16 mouse cellular contexts compared by ENCODE assay signal in genomic region chr7:38161438-38161837, GRCm38 (mm10). TPM values are rescaled to one million over a fixed set of nuclear protein-coding genes. Genes with fewer than 3 reads are reported as not detected.
DNase-seq lines count a peak whose midpoint lies in the region; ATAC-seq and TF ChIP-seq lines count a peak whose summit lies in the region.
"Had no signal": no experiment of that assay in that cellular context is flagged by ENCODE, and none has a peak within 500 bp of the region (broad histone marks: within the 10 kb centered on the region; RNA-seq: fewer than 3 reads in every experiment).

No protein-coding gene starts in this region.

- no peak overlapping the region for H3K4me2 ChIP-seq in liver, postnatal 0 days (ENCODE audit: low read depth, low read length)
- no peak overlapping the region for H3K4me2 ChIP-seq in liver, embryonic 11.5 days
- no peak overlapping the region for H3K4me2 ChIP-seq in CH12.LX (ENCODE audit: insufficient read depth, low read depth, poor library complexity, severe bottlenecking)
- no peak overlapping the region for H3K4me2 ChIP-seq in midbrain, embryonic 11.5 days
- H3K4me2 ChIP-seq: embryonic facial prominence, embryonic 13.5 days; forebrain, embryonic 15.5 days; kidney, embryonic 15.5 days; limb, embryonic 13.5 days had no signal

- H3K4me3 ChIP-seq in liver, postnatal 0 days (ENCODE audit: low read depth, low read length): no peak overlapping the region
- no peak overlapping the region for H3K4me3 ChIP-seq in liver, embryonic 11.5 days (ENCODE audit: low read depth, low read length)
- no peak overlapping the region for H3K4me3 ChIP-seq in CH12.LX (replicated peaks in 1 of 3; ENCODE audit: low read depth in 2 of 3, low read length in 2 of 3, poor library complexity in 1 of 3)
- no peak overlapping the region for H3K4me3 ChIP-seq in midbrain, embryonic 11.5 days (ENCODE audit: low read depth, low read length)
- H3K4me3 ChIP-seq: embryonic facial prominence, embryonic 13.5 days; forebrain, embryonic 15.5 days; kidney, embryonic 15.5 days; limb, embryonic 13.5 days had no signal

- no peaks in the 10 kb centered on the region for H3K36me3 ChIP-seq in liver, postnatal 0 days (replicated peaks; ENCODE audit: insufficient read depth, low read length)
- H3K36me3 ChIP-seq in liver, embryonic 11.5 days (ENCODE audit: control insufficient read depth, insufficient read depth, low read length): no peaks in the 10 kb centered on the region
- H3K36me3 ChIP-seq in CH12.LX (replicated peaks in 1 of 2; ENCODE audit: control insufficient read depth in 1 of 2, insufficient read depth in 1 of 2, low read length in 1 of 2): no peaks in the 10 kb centered on the region
- no peaks in the 10 kb centered on the region for H3K36me3 ChIP-seq in midbrain, embryonic 11.5 days (ENCODE audit: control insufficient read depth, insufficient read depth, low read length)
- H3K36me3 ChIP-seq: embryonic facial prominence, embryonic 13.5 days; forebrain, embryonic 15.5 days; kidney, embryonic 15.5 days; limb, embryonic 13.5 days had no signal

- dilution Hi-C loops in CH12.LX (cut with MboI; ENCODE audit: extremely low pct_ligation_motif_present, extremely low pct_unique_long_range_greater_than_20kb, low sequenced_read_pairs): no loop called here

- H3K9me3 ChIP-seq in liver, postnatal 0 days (ENCODE audit: low read length): no peaks in the 10 kb centered on the region
- no peaks in the 10 kb centered on the region for H3K9me3 ChIP-seq in liver, embryonic 11.5 days (ENCODE audit: control insufficient read depth, low read length)
- H3K9me3 ChIP-seq in CH12.LX (replicated peaks; ENCODE audit: low read length): no peaks in the 10 kb centered on the region
- H3K9me3 ChIP-seq in midbrain, embryonic 11.5 days (ENCODE audit: control insufficient read depth, low read length): no peaks in the 10 kb centered on the region; the same call in 1 of the 2 replicates
- H3K9me3 ChIP-seq: embryonic facial prominence, embryonic 13.5 days; forebrain, embryonic 15.5 days; kidney, embryonic 15.5 days; limb, embryonic 13.5 days had no signal

- peak; percentile 56 for TF ChIP-seq CTCF in liver, postnatal 0 days (IDR thresholded peaks at IDR 0.05; ENCODE audit: low read depth)
- TF ChIP-seq CTCF in CH12.LX (conservative IDR thresholded peaks at IDR 0.05 in 1 of 2, IDR thresholded peaks at IDR 0.05 in 1 of 2; ENCODE audit: low read depth in 2 of 2, low read length in 2 of 2): peak; percentile 42 to 46

- in situ Hi-C loops in CH12.LX (cut with MboI; ENCODE audit: low pct_ligation_motif_present, low pct_unique_long_range_greater_than_20kb, low sequenced_read_pairs): no loop called here

- no peaks in the 10 kb centered on the region for H3K79me2 ChIP-seq in CH12.LX (replicated peaks; ENCODE audit: control insufficient read depth, extremely low read depth, insufficient read depth, poor library complexity, severe bottlenecking)

- peak; percentile 28 for DNase-seq in embryo, embryonic 10.5 days (ENCODE audit: low spot score)
- DNase-seq in embryo, embryonic 11 days: no peak
- DNase-seq in liver, postnatal 0 days: no peak
- DNase-seq in liver, embryonic 11.5 days (ENCODE audit: low spot score): no peak
- DNase-seq in CH12.LX (ENCODE audit: extremely low read depth): peak; percentile 43
- no peak for DNase-seq in midbrain, embryonic 11.5 days (ENCODE audit: low spot score, missing footprints)
- DNase-seq: cerebellum, adult 9-10 months; heart, adult 18-20 months; layer of hippocampus, postnatal 36 days; lung, postnatal 14 days had no signal

- no peaks in the 10 kb centered on the region for H3K27me3 ChIP-seq in liver, postnatal 0 days (ENCODE audit: insufficient read depth, low read length)
- H3K27me3 ChIP-seq in liver, embryonic 11.5 days (replicated peaks; ENCODE audit: control insufficient read depth, insufficient read depth, low read length): no peaks in the 10 kb centered on the region
- no peaks in the 10 kb centered on the region for H3K27me3 ChIP-seq in CH12.LX (replicated peaks)
- H3K27me3 ChIP-seq in midbrain, embryonic 11.5 days (ENCODE audit: control insufficient read depth, insufficient read depth, low read length): no peaks in the 10 kb centered on the region
- H3K27me3 ChIP-seq: embryonic facial prominence, embryonic 13.5 days; forebrain, embryonic 15.5 days; kidney, embryonic 15.5 days; limb, embryonic 13.5 days had no signal

- TF ChIP-seq EP300 in liver, postnatal 0 days (IDR thresholded peaks at IDR 0.05; ENCODE audit: low read depth): no peak
- no peak for TF ChIP-seq EP300 in CH12.LX (IDR thresholded peaks at IDR 0.05; ENCODE audit: low read length)

- ATAC-seq in liver, postnatal 0 days: no peak
- ATAC-seq in liver, embryonic 11.5 days (replicated peaks; ENCODE audit: low FRiP score): no peak
- peak; percentile 54 for ATAC-seq in granulocyte monocyte progenitor cell, adult 5-6 weeks (replicated peaks; ENCODE audit: poor library complexity, severe bottlenecking)
- no peak for ATAC-seq in megakaryocyte-erythroid progenitor cell, adult 5-6 weeks (replicated peaks; ENCODE audit: low FRiP score, low TSS enrichment, poor library complexity, severe bottlenecking)
- ATAC-seq in midbrain, embryonic 11.5 days (ENCODE audit: low FRiP score): no peak
- ATAC-seq: forebrain, embryonic 15.5 days had no signal

- H3K4me1 ChIP-seq in liver, postnatal 0 days (ENCODE audit: insufficient read depth): no peaks in the 10 kb centered on the region
- no peaks in the 10 kb centered on the region for H3K4me1 ChIP-seq in liver, embryonic 11.5 days (replicated peaks; ENCODE audit: control insufficient read depth, insufficient read depth, low read length)
- H3K4me1 ChIP-seq in CH12.LX (ENCODE audit: control insufficient read depth in 1 of 2, insufficient read depth in 2 of 2): peaks cover 9 to 17% of the 10 kb centered on the region in 2 experiments
- H3K4me1 ChIP-seq in midbrain, embryonic 11.5 days (ENCODE audit: control insufficient read depth, insufficient read depth, low read length): no peaks in the 10 kb centered on the region
- H3K4me1 ChIP-seq: forebrain, embryonic 15.5 days had no signal

- 85% methylated on average over 2 of the region's 2 CpGs for WGBS in liver, postnatal 0 days (ENCODE audit: insufficient replicate concordance)
- 91% methylated on average over 2 of the region's 2 CpGs for WGBS in liver, embryonic 11.5 days
- WGBS in midbrain, embryonic 11.5 days: 99% methylated on average over 2 of the region's 2 CpGs

- no peak overlapping the region for H3K9ac ChIP-seq in liver, postnatal 0 days (replicated peaks)
- no peak overlapping the region for H3K9ac ChIP-seq in liver, embryonic 11.5 days (ENCODE audit: low read depth, low read length)
- no peak overlapping the region for H3K9ac ChIP-seq in CH12.LX (ENCODE audit: insufficient read depth, low read depth)
- H3K9ac ChIP-seq in midbrain, embryonic 11.5 days (ENCODE audit: low read length): no peak overlapping the region
- H3K9ac ChIP-seq: embryonic facial prominence, embryonic 13.5 days; forebrain, embryonic 15.5 days; kidney, embryonic 15.5 days; limb, embryonic 13.5 days had no signal

- TF ChIP-seq POLR2A in CH12.LX (IDR thresholded peaks at IDR 0.05; ENCODE audit: low read depth, low read length): no peak

- peak; percentile 19 for TF ChIP-seq RAD21 in CH12.LX (IDR thresholded peaks at IDR 0.05; ENCODE audit: low read depth, low read length)

- no peak overlapping the region for H3K27ac ChIP-seq in liver, postnatal 0 days (ENCODE audit: low read depth)
- no peak overlapping the region for H3K27ac ChIP-seq in liver, embryonic 11.5 days (ENCODE audit: low read depth, low read length)
- H3K27ac ChIP-seq in CH12.LX (ENCODE audit: insufficient read depth, low read depth): no peak overlapping the region
- H3K27ac ChIP-seq in midbrain, embryonic 11.5 days (ENCODE audit: low read depth, low read length): no peak overlapping the region
- H3K27ac ChIP-seq: embryonic facial prominence, embryonic 13.5 days; forebrain, embryonic 15.5 days; kidney, embryonic 15.5 days; limb, embryonic 13.5 days had no signal

TF ChIP-seq in CH12.LX, 34 proteins besides CTCF, POLR2A, EP300 and RAD21 (continues in another document):
- no peak for TF ChIP-seq TCF12 (IDR thresholded peaks at IDR 0.05; ENCODE audit: low read depth, low read length)
- no peak for TF ChIP-seq ELF1 (IDR thresholded peaks at IDR 0.05; ENCODE audit: low read depth, low read length)
- no peak for TF ChIP-seq ETS1 (conservative IDR thresholded peaks at IDR 0.05; ENCODE audit: low read depth, low read length)
- no peak for TF ChIP-seq E2F4 (IDR thresholded peaks at IDR 0.05; ENCODE audit: insufficient replicate concordance, low read depth, low read length)
- no peak for TF ChIP-seq MYC (IDR thresholded peaks at IDR 0.05; ENCODE audit: low read depth, low read length)
- no peak for TF ChIP-seq MXI1 (IDR thresholded peaks at IDR 0.05; ENCODE audit: low read depth, low read length)
- TF ChIP-seq MEF2A (IDR thresholded peaks at IDR 0.05; ENCODE audit: borderline replicate concordance, low read depth, low read length): no peak

RNA-seq across cellular contexts. Expression of gene 1600014C10Rik, which starts 21.6 kb away (rescaled TPM):
- polyA plus RNA-seq in liver, postnatal 0 days (2015; fragmentation: Nextera tagmentation; extraction: Ambion mirVana): 76.6 and 78.1 TPM in 2 replicates
- 11.9 and 12.4 TPM in 2 replicates for polyA plus RNA-seq in liver, embryonic 11.5 days (2014; fragmentation: Nextera tagmentation; extraction: Ambion mirVana)
- total RNA-seq in CH12.LX (2012; rRNA removed): 7.4 and 8.1 TPM in 2 replicates
- 9.7 and 10.3 TPM in 2 replicates for total RNA-seq in CH12.LX (2014; rRNA removed)
- polyA plus RNA-seq in CH12.LX (2012; ENCODE audit: insufficient read length, low read depth): 9.4 and 10.6 TPM in 2 replicates
- 31.3 and 39.0 TPM in 2 replicates for total RNA-seq in granulocyte monocyte progenitor cell, adult 5-6 weeks (2014; fragmentation: Nextera tagmentation)
- 23.6 and 31.1 TPM in 2 replicates for total RNA-seq in granulocyte monocyte progenitor cell, adult 5-6 weeks (2017)
- total RNA-seq in megakaryocyte-erythroid progenitor cell, adult 5-6 weeks (2014; fragmentation: Nextera tagmentation): 8.6 and 9.2 TPM in 2 replicates
- 4.9 and 9.2 TPM in 2 replicates for total RNA-seq in megakaryocyte-erythroid progenitor cell, adult 5-6 weeks (2017)
- 17.0 and 17.2 TPM in 2 replicates for polyA plus RNA-seq in midbrain, embryonic 11.5 days (2014; fragmentation: Nextera tagmentation; extraction: Ambion mirVana)

RNA-seq across cellular contexts. Expression of gene Ccne1, which starts 54.1 kb away (rescaled TPM):
- polyA plus RNA-seq in liver, postnatal 0 days (2015; fragmentation: Nextera tagmentation; extraction: Ambion mirVana): 31.1 and 32.4 TPM in 2 replicates
- polyA plus RNA-seq in liver, embryonic 11.5 days (2014; fragmentation: Nextera tagmentation; extraction: Ambion mirVana): 191 and 205 TPM in 2 replicates
- total RNA-seq in CH12.LX (2012; rRNA removed): 43.7 and 74.4 TPM in 2 replicates
- total RNA-seq in CH12.LX (2014; rRNA removed): 70.0 and 77.8 TPM in 2 replicates
- 109 and 110 TPM in 2 replicates for polyA plus RNA-seq in CH12.LX (2012; ENCODE audit: insufficient read length, low read depth)
- 22.4 and 23.1 TPM in 2 replicates for total RNA-seq in granulocyte monocyte progenitor cell, adult 5-6 weeks (2014; fragmentation: Nextera tagmentation)
- 20.9 and 25.7 TPM in 2 replicates for total RNA-seq in granulocyte monocyte progenitor cell, adult 5-6 weeks (2017)
- 111 and 130 TPM in 2 replicates for total RNA-seq in megakaryocyte-erythroid progenitor cell, adult 5-6 weeks (2014; fragmentation: Nextera tagmentation)
- total RNA-seq in megakaryocyte-erythroid progenitor cell, adult 5-6 weeks (2017): 99.0 and 164 TPM in 2 replicates
- polyA plus RNA-seq in midbrain, embryonic 11.5 days (2014; fragmentation: Nextera tagmentation; extraction: Ambion mirVana): 55.1 and 55.6 TPM in 2 replicates

Comparison
In these comparisons a context has a peak if more than half of its experiments do, and no peak if none do; other contexts are left out.
1. DNase-seq: peak in embryo, embryonic 10.5 days (single experiment) and CH12.LX (single experiment); none in embryo, embryonic 11 days (single experiment), liver, postnatal 0 days (single experiment), liver, embryonic 11.5 days (single experiment) and midbrain, embryonic 11.5 days (single experiment).